Mouse (Mus musculus): ENCODE results near the gene Gm20517. TPM values are rescaled to one million over a fixed set of nuclear protein-coding genes. Genes with fewer than 3 reads are reported as not detected.

Gm20517 gene
- total RNA-seq, 1 experiment, result 5.4 TPM

DNA sequence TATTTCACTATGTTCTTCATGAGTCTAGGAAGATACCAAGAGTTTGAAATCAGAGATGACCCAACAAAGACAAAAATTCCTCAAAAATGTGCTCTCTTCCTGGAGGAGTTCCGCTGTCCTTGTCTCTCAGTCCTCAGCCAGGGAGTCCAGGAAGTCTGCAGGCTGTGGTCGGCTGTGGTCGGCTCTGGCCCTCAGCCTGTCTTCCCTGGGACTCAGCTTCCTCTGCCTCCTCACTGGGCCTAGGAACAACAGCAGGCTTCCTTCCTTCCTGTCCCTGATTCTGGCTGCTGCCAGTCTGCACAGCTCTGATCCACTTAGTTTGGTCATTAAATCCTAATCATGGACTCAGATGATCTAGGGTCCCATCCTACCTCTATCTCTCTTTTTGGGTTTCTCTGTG, 44.1 kb upstream of the Gm20517 start:
- H3K36me3 ChIP-seq (ENCODE audit: control insufficient read depth, insufficient read depth, low read length, poor library complexity, severe bottlenecking), result no peaks in the 10 kb centered on the region
- H3K4me1 ChIP-seq (ENCODE audit: control insufficient read depth in 2 of 2, insufficient read depth in 2 of 2, low read length in 2 of 2, poor library complexity in 1 of 2), result peaks cover 5 to 24% of the 10 kb centered on the region in 2 experiments
- TF ChIP-seq HCFC1 (IDR thresholded peaks at IDR 0.05; ENCODE audit: borderline replicate concordance, insufficient read depth, low read length) (no peak), CHD2 (IDR thresholded peaks at IDR 0.05; ENCODE audit: low read depth, low read length) (no peak), ZNF384 (IDR thresholded peaks at IDR 0.05; ENCODE audit: low read depth, low read length) (no peak), ZC3H11A (IDR thresholded peaks at IDR 0.05; ENCODE audit: borderline replicate concordance, low read depth, low read length) (no peak), MAFK (IDR thresholded peaks at IDR 0.05; ENCODE audit: insufficient read depth, low read depth, low read length) (no peak)
- H3K9ac ChIP-seq (ENCODE audit: insufficient read depth, low read depth, low read length, poor library complexity, severe bottlenecking), result no peak overlapping the region; the same call in 1 of the 2 replicates
- DNase-seq (ENCODE audit: low read depth, low spot score), result no peak
- in situ Hi-C loops (cut with MboI; ENCODE audit: low sequenced_read_pairs in 2 of 2, unreplicated experiment in 2 of 2), result no loop called here
- H3K27ac ChIP-seq (ENCODE audit: insufficient read depth, low read depth, low read length, poor library complexity, severe bottlenecking), result peak overlapping the region; percentile 60; the same call in 1 of the 2 replicates
- H3K4me3 ChIP-seq (ENCODE audit: insufficient read depth in 1 of 2, low read depth in 1 of 2, low read length in 2 of 2, poor library complexity in 1 of 2, severe bottlenecking in 1 of 2), result no peak overlapping the region
- H3K9me3 ChIP-seq (ENCODE audit: control insufficient read depth, insufficient read depth, low read depth, low read length), result no peaks in the 10 kb centered on the region

DNA sequence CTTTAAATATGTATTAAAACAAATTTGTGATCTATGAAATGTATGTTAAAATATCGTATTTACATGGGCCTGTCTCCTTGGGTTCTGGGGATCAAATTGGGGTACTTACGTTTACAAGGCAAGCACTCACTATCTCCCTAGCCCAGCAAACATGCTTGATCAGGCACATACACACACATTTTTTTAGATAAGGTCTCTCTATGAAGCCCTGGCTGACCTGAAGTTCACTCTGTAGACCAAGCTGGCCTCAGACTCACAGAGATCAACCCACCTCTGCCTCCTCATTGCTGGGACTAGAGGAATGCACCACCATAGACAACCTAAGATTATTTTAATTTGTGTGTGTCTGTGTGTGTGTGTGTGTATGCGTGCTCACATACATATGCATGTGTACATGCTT, 43.0 kb upstream of the Gm20517 start:
- Histone ChIP-seq H3K9me3 (ENCODE audit: control insufficient read depth, insufficient read depth, low read depth, low read length) (no peaks in the 10 kb centered on the region), H3K4me1 (ENCODE audit: control insufficient read depth in 2 of 2, insufficient read depth in 2 of 2, low read length in 2 of 2, poor library complexity in 1 of 2) (peaks cover 10 to 30% of the 10 kb centered on the region in 2 experiments), H3K36me3 (ENCODE audit: control insufficient read depth, insufficient read depth, low read length, poor library complexity, severe bottlenecking) (no peaks in the 10 kb centered on the region), H3K27ac (ENCODE audit: insufficient read depth, low read depth, low read length, poor library complexity, severe bottlenecking) (peak overlapping the region; percentile 61; the same call in 1 of the 2 replicates), H3K4me3 (ENCODE audit: insufficient read depth in 1 of 2, low read depth in 1 of 2, low read length in 2 of 2, poor library complexity in 1 of 2, severe bottlenecking in 1 of 2) (no peak overlapping the region), H3K9ac (ENCODE audit: insufficient read depth, low read depth, low read length, poor library complexity, severe bottlenecking) (0 out of 2 replicates have a peak overlapping the region, but pooled peaks have one; percentile 2)
- in situ Hi-C loops (cut with MboI; ENCODE audit: low sequenced_read_pairs in 2 of 2, unreplicated experiment in 2 of 2), result no loop called here
- no peak for TF ChIP-seq HCFC1 (IDR thresholded peaks at IDR 0.05; ENCODE audit: borderline replicate concordance, insufficient read depth, low read length)
- TF ChIP-seq ZC3H11A (IDR thresholded peaks at IDR 0.05; ENCODE audit: borderline replicate concordance, low read depth, low read length), result no peak
- TF ChIP-seq ZNF384 (IDR thresholded peaks at IDR 0.05; ENCODE audit: low read depth, low read length), result no peak
- TF ChIP-seq CHD2 (IDR thresholded peaks at IDR 0.05; ENCODE audit: low read depth, low read length), result no peak
- no peak for TF ChIP-seq MAFK (IDR thresholded peaks at IDR 0.05; ENCODE audit: insufficient read depth, low read depth, low read length)
- DNase-seq (ENCODE audit: low read depth, low spot score), result no peak

GRCm38 (mm10) chr17:47568951-47569527, 42.4 kb upstream of the Gm20517 start:
- Histone ChIP-seq H3K4me1 (ENCODE audit: control insufficient read depth in 2 of 2, insufficient read depth in 2 of 2, low read length in 2 of 2, poor library complexity in 1 of 2) (peaks cover 10 to 32% of the 10 kb centered on the region in 2 experiments), H3K4me3 (ENCODE audit: insufficient read depth in 1 of 2, low read depth in 1 of 2, low read length in 2 of 2, poor library complexity in 1 of 2, severe bottlenecking in 1 of 2) (no peak overlapping the region; a peak in 1 of 4 replicates), H3K9me3 (ENCODE audit: control insufficient read depth, insufficient read depth, low read depth, low read length) (no peaks in the 10 kb centered on the region), H3K36me3 (ENCODE audit: control insufficient read depth, insufficient read depth, low read length, poor library complexity, severe bottlenecking) (no peaks in the 10 kb centered on the region), H3K9ac (ENCODE audit: insufficient read depth, low read depth, low read length, poor library complexity, severe bottlenecking) (0 out of 2 replicates have a peak overlapping the region, but pooled peaks have one; percentile 2), H3K27ac (ENCODE audit: insufficient read depth, low read depth, low read length, poor library complexity, severe bottlenecking) (peak overlapping the region; percentile 61; the same call in 1 of the 2 replicates)
- TF ChIP-seq ZNF384 (IDR thresholded peaks at IDR 0.05; ENCODE audit: low read depth, low read length) (no peak), MAFK (IDR thresholded peaks at IDR 0.05; ENCODE audit: insufficient read depth, low read depth, low read length) (no peak), HCFC1 (IDR thresholded peaks at IDR 0.05; ENCODE audit: borderline replicate concordance, insufficient read depth, low read length) (no peak), ZC3H11A (IDR thresholded peaks at IDR 0.05; ENCODE audit: borderline replicate concordance, low read depth, low read length) (no peak), CHD2 (IDR thresholded peaks at IDR 0.05; ENCODE audit: low read depth, low read length) (no peak)
- in situ Hi-C loops (cut with MboI; ENCODE audit: low sequenced_read_pairs in 2 of 2, unreplicated experiment in 2 of 2), result no loop called here
- DNase-seq (ENCODE audit: low read depth, low spot score), result no peak

DNA sequence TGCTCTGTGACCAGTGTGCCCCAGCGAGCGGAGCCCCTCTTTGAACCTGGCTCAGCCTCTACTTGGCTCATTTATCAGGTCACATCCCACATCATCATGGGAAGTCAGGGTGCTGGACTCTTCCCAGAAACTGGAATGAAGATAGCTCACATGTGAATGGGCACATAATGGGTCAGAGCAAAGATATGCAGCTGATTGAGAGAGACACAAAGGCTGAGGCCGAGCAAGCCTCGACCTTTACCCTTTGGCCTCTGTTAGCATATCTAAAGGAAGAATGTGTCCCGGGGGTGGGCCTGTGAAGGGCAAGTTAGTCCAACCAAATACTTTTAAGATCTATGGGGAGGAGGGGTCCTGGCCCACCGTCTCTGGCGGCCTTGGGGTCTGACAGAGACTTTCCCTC, 39.8 kb upstream of the Gm20517 start:
- Histone ChIP-seq H3K9me3 (ENCODE audit: control insufficient read depth, insufficient read depth, low read depth, low read length) (no peaks in the 10 kb centered on the region), H3K27ac (ENCODE audit: insufficient read depth, low read depth, low read length, poor library complexity, severe bottlenecking) (peak overlapping the region; percentile 99), H3K36me3 (ENCODE audit: control insufficient read depth, insufficient read depth, low read length, poor library complexity, severe bottlenecking) (no peaks in the 10 kb centered on the region), H3K4me3 (ENCODE audit: insufficient read depth in 1 of 2, low read depth in 1 of 2, low read length in 2 of 2, poor library complexity in 1 of 2, severe bottlenecking in 1 of 2) (peak overlapping the region; percentile 63 to 77), H3K4me1 (ENCODE audit: control insufficient read depth in 2 of 2, insufficient read depth in 2 of 2, low read length in 2 of 2, poor library complexity in 1 of 2) (peaks cover 10 to 33% of the 10 kb centered on the region in 2 experiments), H3K9ac (ENCODE audit: insufficient read depth, low read depth, low read length, poor library complexity, severe bottlenecking) (peak overlapping the region; percentile 87)
- in situ Hi-C loops (cut with MboI; ENCODE audit: low sequenced_read_pairs in 2 of 2, unreplicated experiment in 2 of 2), result no loop called here
- peak; percentile 87 for DNase-seq (ENCODE audit: low read depth, low spot score)
- TF ChIP-seq CHD2 (IDR thresholded peaks at IDR 0.05; ENCODE audit: low read depth, low read length) (peak; percentile 88), ZC3H11A (IDR thresholded peaks at IDR 0.05; ENCODE audit: borderline replicate concordance, low read depth, low read length) (no peak), HCFC1 (IDR thresholded peaks at IDR 0.05; ENCODE audit: borderline replicate concordance, insufficient read depth, low read length) (no peak)
